Mouse (Mus musculus): ENCODE measurements around the gene Pkn2.

Pkn2 gene

GRCm38 (mm10) chr3:142881872-142882623 lies at the start of gene Pkn2:
Gene Pkn2, minus strand, starts transcription at chr3:142882004.
- WGBS, result under 1% methylated on average over 83 of the region's 84 CpGs

DNA sequence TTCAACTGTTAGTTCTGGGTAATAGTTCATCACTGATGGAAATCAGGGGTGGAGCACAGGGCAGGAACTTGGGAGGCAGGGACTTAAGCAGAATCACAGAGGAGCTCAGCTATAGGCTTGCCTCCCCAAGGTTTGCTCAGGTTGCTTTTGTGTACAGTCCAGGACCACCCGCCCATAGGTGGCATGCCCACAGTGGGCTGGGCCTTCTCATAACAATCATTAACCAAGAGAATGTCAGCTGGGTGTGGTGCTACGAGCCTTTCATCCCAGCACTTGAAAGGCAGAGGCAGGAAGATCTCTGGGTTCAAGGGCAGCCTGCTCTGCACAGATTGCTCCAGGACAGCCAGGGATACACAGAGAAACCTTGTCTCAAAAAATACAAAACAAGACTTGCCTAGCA lies 48.1 kb upstream of the Pkn2 start:
- WGBS, result 89% methylated on average over 2 of the region's 2 CpGs

- 86% methylated on average over 3 of the region's 3 CpGs for WGBS
Measured at GRCm38 (mm10) chr3:142927311-142927710, 45.5 kb upstream of the Pkn2 start.

- 73% methylated on average over 2 of the region's 2 CpGs for WGBS
Measured at GRCm38 (mm10) chr3:142924831-142925348, 43.1 kb upstream of the Pkn2 start.

DNA sequence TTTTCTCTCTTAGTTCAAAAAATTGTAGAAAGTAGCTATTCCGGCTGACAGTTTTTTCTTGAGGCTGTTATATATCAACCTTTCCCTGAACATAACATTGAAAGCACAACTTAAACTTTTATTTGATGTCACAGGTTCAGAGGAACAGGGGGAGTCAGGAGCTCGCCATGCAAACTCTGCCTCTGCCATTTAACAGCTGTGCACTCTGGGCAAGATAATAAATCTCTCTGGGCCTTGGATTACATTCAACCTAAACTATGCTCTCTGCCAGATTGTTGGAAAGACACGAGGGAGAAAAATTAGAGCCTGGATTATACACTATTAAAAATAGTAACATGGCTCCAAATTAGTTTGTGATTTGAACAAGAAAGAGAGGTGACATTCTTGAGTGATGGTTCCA lies 37.3 kb upstream of the Pkn2 start:
- 47% methylated on average over 3 of the region's 3 CpGs for WGBS

DNA sequence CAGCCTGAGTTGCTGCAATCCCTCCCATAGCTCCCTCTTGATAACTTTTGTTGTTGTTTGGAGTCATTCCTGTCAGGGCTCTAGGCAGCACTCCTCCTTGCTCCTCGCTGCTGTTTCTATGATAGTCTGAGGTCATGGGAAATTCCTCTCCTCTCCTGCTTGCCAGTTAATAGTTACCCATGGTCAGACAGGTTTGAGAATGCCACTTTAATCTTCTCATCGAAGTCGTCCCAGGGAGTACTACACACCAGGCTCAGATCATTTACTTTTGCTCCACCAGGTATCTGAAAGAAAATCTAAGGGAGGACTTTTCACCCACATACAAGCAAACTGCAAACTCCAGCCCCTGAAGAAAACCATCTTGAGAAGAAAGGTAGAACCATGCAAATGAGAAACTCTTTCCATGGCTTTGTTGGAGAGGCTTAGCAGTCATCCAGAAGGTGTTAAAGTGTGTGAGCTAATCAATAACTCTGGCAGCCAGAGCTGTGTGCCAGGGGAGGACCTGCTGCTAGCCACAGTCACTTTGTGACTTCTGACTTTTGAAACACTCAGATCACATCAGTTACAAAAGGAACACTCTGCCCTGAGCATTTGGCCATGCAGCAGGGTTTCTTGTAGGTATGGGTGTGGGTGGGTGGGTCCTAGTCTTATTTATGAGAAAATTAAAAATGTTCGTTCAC lies 36.1 kb upstream of the Pkn2 start:
- WGBS, result 82% methylated on average over 4 of the region's 4 CpGs

GRCm38 (mm10) chr3:142917171-142917570 lies 35.4 kb upstream of the Pkn2 start:
- WGBS, result 96% methylated on average over 4 of the region's 4 CpGs

DNA sequence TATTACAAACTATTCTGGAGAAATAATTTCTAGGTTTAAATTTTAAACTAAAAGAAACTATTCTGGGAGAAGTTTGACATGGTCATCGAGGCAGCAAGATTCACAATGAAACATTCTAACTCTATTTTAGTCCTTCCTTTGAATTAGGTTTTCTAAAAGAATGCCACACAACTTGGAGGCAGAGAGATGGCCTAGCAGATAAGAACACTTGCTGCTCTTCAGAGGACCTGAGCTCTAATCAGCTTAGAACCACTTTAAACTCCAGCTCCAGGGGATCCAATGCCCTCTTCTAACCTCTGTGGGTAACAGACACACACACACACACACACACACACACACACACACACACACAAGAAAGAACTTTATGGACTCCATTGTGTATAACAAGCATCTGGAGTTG lies 31.5 kb upstream of the Pkn2 start:
- 81% methylated on average over 1 of the region's 1 CpGs for WGBS

- 92% methylated on average over 2 of the region's 2 CpGs for WGBS
Measured at GRCm38 (mm10) chr3:142899683-142900082, 17.9 kb upstream of the Pkn2 start.

GRCm38 (mm10) chr3:142898949-142899396 lies 17.2 kb upstream of the Pkn2 start:
- WGBS, result 61% methylated on average over 8 of the region's 8 CpGs

DNA sequence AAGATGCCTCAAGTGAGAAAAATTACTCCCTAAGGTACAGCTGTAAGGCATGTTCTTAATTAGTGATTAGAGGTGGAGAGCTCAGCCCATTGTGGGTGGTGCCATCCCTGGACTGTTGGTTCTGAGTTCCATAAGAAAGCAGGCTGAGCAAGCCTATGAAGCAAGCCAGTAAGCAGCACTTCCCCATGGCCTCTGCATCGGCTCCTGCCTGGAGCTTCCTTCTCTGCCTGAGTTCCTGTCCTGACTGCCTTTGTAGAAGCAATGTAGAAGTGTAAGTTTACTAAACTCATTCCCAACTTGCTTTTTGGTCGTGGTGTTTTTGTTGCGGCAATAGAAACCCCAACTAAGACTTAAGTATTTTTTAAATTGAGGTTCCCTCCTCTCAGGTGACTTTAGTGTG lies 8.6 kb upstream of the Pkn2 start:
- 77% methylated on average over 3 of the region's 3 CpGs for WGBS

DNA sequence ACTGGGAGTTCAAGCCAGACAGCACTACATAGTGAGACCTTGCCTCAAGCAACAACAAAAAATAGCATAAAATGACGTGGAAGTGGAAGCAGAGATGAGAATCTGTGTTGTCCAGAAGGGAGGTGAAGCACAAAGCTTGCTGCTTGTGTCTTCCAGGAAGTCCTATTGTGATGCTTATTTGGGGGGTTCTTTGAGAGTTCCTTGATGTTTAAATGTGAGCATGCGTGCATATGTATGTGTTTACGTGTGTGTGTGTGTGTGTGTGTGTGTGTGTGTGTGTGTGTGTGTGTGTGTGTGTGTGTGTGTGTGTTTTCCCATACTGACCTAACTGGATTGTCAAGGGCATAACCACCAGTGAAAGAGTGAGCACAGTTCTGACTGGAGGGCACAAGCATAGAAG lies 5.2 kb upstream of the Pkn2 start:
- WGBS, result 72% methylated on average over 3 of the region's 3 CpGs

DNA sequence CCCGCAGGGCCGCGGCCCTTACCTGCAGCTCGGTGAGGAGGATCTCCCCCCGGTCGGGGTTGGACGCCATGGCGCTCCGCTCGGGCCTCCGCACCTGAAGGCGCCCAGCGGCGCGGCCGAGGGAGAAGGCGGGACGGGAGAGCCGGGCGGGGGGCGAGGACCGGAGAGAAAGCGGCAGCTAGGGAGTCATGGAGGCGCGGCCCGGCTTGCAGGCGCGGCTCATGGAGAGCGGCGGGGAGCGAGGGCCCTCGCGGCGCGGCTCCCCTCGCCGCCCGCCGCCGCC lies 274 bp downstream of the Pkn2 start:
- under 1% methylated on average over 40 of the region's 40 CpGs for WGBS

- WGBS, result under 1% methylated on average over 70 of the region's 72 CpGs
Measured at GRCm38 (mm10) chr3:142880790-142881588, 815 bp downstream of the Pkn2 start.

- 89% methylated on average over 2 of the region's 2 CpGs for WGBS
Measured at GRCm38 (mm10) chr3:142863236-142863635, 18.6 kb downstream of the Pkn2 start.

- 36% methylated on average over 3 of the region's 3 CpGs for WGBS
Measured at GRCm38 (mm10) chr3:142856832-142857231, 25.0 kb downstream of the Pkn2 start.

GRCm38 (mm10) chr3:142855961-142856472 lies 25.8 kb downstream of the Pkn2 start:
- 66% methylated on average over 4 of the region's 4 CpGs for WGBS

DNA sequence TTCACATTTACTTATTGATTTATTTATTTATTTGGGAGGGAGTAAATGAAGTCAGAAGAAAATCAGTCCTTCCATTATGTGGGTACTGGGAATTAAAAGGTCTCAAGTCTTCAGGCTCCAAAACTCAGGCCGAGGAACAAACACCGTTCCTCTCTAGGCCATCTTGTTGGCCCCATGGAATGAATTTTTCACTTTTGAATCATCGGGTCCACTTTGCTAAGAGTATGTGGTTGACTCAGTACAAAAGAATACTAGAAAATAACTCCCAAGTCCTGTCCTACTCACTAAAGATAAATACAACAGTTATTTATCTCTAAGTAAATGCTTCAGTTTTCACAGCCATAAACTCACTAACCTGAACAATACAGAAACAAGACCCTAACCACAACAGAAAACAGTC lies 28.9 kb downstream of the Pkn2 start:
- 85% methylated on average over 3 of the region's 3 CpGs for WGBS

DNA sequence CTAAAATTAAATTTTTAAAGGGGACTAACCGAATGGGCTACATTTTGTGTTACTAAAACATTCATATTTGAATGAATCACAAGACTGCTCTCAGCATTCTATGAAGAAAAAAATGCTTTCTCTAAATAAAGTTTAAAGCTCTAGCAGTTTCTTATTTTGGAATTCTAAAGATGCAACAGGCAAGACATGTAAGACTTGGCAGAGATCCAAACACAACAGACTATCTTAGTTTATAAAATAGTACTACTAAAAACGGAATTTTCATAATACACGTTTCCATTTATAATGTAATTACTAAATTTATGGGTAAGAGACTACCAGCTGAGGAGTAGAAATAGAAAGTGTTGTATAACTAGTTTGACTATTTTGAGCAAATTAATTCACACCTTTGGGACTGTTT lies 30.2 kb downstream of the Pkn2 start:
- WGBS, result 34% methylated on average over 3 of the region's 3 CpGs

DNA sequence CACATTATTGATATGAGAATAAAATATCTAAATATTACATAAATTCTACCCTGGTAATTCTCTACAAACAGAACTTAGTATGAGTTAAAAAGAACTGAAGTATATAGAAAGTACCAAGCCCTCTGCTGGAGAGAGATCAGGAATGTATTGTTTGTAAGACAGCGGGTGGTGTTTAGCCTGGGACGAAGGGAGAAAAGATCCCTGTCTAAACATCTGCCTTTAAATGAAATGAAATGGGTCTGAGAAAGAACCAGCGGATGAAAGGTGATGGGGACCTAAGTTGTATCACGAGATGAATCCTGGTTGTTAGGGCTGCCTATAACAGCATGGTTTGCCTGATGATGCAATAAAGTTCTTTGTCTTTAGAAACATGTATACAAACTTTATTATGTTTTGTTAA lies 41.8 kb downstream of the Pkn2 start:
- WGBS, result 58% methylated on average over 4 of the region's 4 CpGs

DNA sequence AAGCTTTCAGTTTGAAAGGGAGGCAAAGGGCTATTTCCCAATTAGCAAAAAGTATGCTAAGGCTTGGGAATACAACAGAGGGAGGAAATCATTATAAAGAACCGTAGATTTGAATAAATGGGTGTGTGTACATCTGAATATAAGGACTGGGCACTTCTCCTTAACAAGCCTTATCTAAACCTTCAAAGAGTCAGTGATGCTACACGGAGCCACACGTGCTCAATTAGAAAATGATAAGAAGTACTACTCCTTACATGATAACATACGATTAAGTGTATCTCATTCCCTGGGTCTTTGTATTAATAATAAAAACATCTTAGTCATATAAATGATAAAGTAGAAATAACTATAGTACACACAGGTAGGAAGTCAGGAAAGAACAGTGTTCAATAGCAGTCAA lies 47.0 kb downstream of the Pkn2 start:
- 98% methylated on average over 4 of the region's 4 CpGs for WGBS

- WGBS, result 90% methylated on average over 4 of the region's 4 CpGs
Measured at GRCm38 (mm10) chr3:142834024-142834423, 47.8 kb downstream of the Pkn2 start.

Measured in cerebral cortex, adult 2 months (tissue).